Mouse (Mus musculus) forebrain, embryonic 11.5 days (tissue): ENCODE measurements around the gene Dkc1. TPM values are rescaled to one million over a fixed set of nuclear protein-coding genes. Genes with fewer than 3 reads are reported as not detected.

Experiments
- ATAC-seq: fragments of 200-750 bp; cut with Nextera tagmentation; replicated peaks from 2 replicates; pipeline ENCODE4 v1.8.0; 2017; ENCODE audit warnings: moderate TSS enrichment; ENCODE audit not compliant: low FRiP score
- DNase-seq: peaks from one replicate; pipeline ENCODE4 v3.0.0-alpha.2; 2017; ENCODE audit warnings: low spot score
- H3K27ac ChIP-seq: fragments of 300-500 bp; sonication (generic); 2 replicates; pipeline ENCODE4 v1.5.1; 2014; ENCODE audit warnings: low read depth, low read length
- H3K27me3 ChIP-seq: fragments of 300-500 bp; sonication (generic); 2 replicates; pipeline ENCODE4 v1.6.1; 2014; ENCODE audit warnings: mild to moderate bottlenecking, low read length, mixed read lengths; ENCODE audit not compliant: control insufficient read depth, insufficient read depth
- H3K36me3 ChIP-seq: fragments of 300-500 bp; sonication (generic); 2 replicates; pipeline ENCODE4 v1.6.1; 2014; ENCODE audit warnings: mild to moderate bottlenecking, low read length, moderate library complexity, mixed read lengths; ENCODE audit not compliant: control insufficient read depth, insufficient read depth
- H3K4me1 ChIP-seq: fragments of 300-500 bp; sonication (generic); replicated peaks from 2 replicates; pipeline ENCODE4 v1.6.1; 2014; ENCODE audit warnings: low read length, mixed read lengths; ENCODE audit not compliant: control insufficient read depth, insufficient read depth
- H3K4me2 ChIP-seq: fragments of 300-500 bp; sonication (generic); 2 replicates; pipeline ENCODE4 v1.6.1; 2014; ENCODE audit warnings: low read depth, mild to moderate bottlenecking, low read length, moderate library complexity, mixed read lengths; ENCODE audit not compliant: severe bottlenecking
- H3K4me3 ChIP-seq: fragments of 300-500 bp; sonication (generic); 2 replicates; pipeline ENCODE4 v1.5.1; 2014; ENCODE audit warnings: low read depth, low read length
- H3K9ac ChIP-seq: fragments of 300-500 bp; sonication (generic); 2 replicates; pipeline ENCODE4 v1.6.1; 2014; ENCODE audit warnings: low read length
- H3K9me3 ChIP-seq: fragments of 300-500 bp; sonication (generic); 2 replicates; pipeline ENCODE4 v1.6.1; 2016; ENCODE audit warnings: low read length, mixed read lengths; ENCODE audit not compliant: control insufficient read depth
- WGBS: fragments of 180-500 bp; shearing (Covaris S2); extraction: QIAGEN DNeasy Blood & Tissue Kit; methylation state at CpG from one replicate; pipeline ENCODE4 v1.1.7; 2014; 5-methylcytosine and 5-hydroxymethylcytosine counted together
- polyA plus RNA-seq: library from polyadenylated mRNA; unstranded; fragments of >200 nt; fragmentation: Nextera tagmentation; extraction: Ambion mirVana; gene quantifications from 2 replicates; pipeline ENCODE4 v1.2.1, GENCODE M21; 2014

Gene Dkc1
- polyA plus RNA-seq, 1 experiment from 2014 or later = 163 TPM

- H3K4me3 ChIP-seq = no peak overlapping the region
- H3K27me3 ChIP-seq = no peaks in the 10 kb centered on the region
- no peak overlapping the region for H3K9ac ChIP-seq
- H3K4me2 ChIP-seq = no peak overlapping the region
- no peaks in the 10 kb centered on the region for H3K4me1 ChIP-seq
- ATAC-seq (no peak), DNase-seq (no peak)
- no peaks in the 10 kb centered on the region for H3K9me3 ChIP-seq
- no peak overlapping the region for H3K27ac ChIP-seq
- 32% methylated on average over 1 of the region's 1 CpGs for WGBS
- no peaks in the 10 kb centered on the region for H3K36me3 ChIP-seq
Measured at GRCm38 (mm10) chrX:75085654-75086053, 10.0 kb upstream of the Dkc1 start.

- H3K9ac ChIP-seq = peak overlapping the region; percentile 68
- ATAC-seq = peak; percentile 35; the same call in 1 of the 2 replicates
- H3K9me3 ChIP-seq = no peaks in the 10 kb centered on the region
- no peaks in the 10 kb centered on the region for H3K4me1 ChIP-seq
- no peak overlapping the region for H3K27ac ChIP-seq
- DNase-seq = no peak
- H3K4me3 ChIP-seq = peak overlapping the region; percentile 54
- peak overlapping the region; percentile 52 for H3K4me2 ChIP-seq
- no peaks in the 10 kb centered on the region for H3K36me3 ChIP-seq
- H3K27me3 ChIP-seq = no peaks in the 10 kb centered on the region
- 20% methylated on average over 23 of the region's 23 CpGs for WGBS
Measured at GRCm38 (mm10) chrX:75096163-75096770, 613 bp downstream of the Dkc1 start.

GRCm38 (mm10) chrX:75098799-75099198 is 3.1 kb downstream of the Dkc1 start:
- Histone ChIP-seq H3K9me3 (no peaks in the 10 kb centered on the region), H3K27me3 (no peaks in the 10 kb centered on the region), H3K4me1 (no peaks in the 10 kb centered on the region), H3K36me3 (no peaks in the 10 kb centered on the region), H3K4me2 (no peak overlapping the region), H3K4me3 (no peak overlapping the region), H3K27ac (no peak overlapping the region), H3K9ac (no peak overlapping the region)
- no peak for DNase-seq
- 89% methylated on average over 8 of the region's 8 CpGs for WGBS
- no peak for ATAC-seq

- DNase-seq (no peak), ATAC-seq (no peak)
- Histone ChIP-seq H3K9me3 (no peaks in the 10 kb centered on the region), H3K9ac (no peak overlapping the region), H3K27me3 (no peaks in the 10 kb centered on the region), H3K4me1 (no peaks in the 10 kb centered on the region), H3K27ac (no peak overlapping the region), H3K4me2 (no peak overlapping the region), H3K36me3 (no peaks in the 10 kb centered on the region; the same call in 1 of the 2 replicates), H3K4me3 (no peak overlapping the region)
- 92% methylated on average over 6 of the region's 6 CpGs for WGBS
Measured at GRCm38 (mm10) chrX:75102293-75102692, 6.6 kb downstream of the Dkc1 start.

GRCm38 (mm10) chrX:75115550-75115949 is 19.9 kb downstream of the Dkc1 start:
- no peaks in the 10 kb centered on the region for H3K27me3 ChIP-seq
- no peak overlapping the region for H3K4me2 ChIP-seq
- no peak for ATAC-seq
- H3K9me3 ChIP-seq = no peaks in the 10 kb centered on the region
- H3K4me1 ChIP-seq = no peaks in the 10 kb centered on the region
- no peak overlapping the region for H3K9ac ChIP-seq
- H3K27ac ChIP-seq = no peak overlapping the region
- H3K4me3 ChIP-seq = no peak overlapping the region
- no peak for DNase-seq
- no peaks in the 10 kb centered on the region; the same call in 1 of the 2 replicates for H3K36me3 ChIP-seq

GRCm38 (mm10) chrX:75125606-75126005 is 30.0 kb downstream of the Dkc1 start:
- Histone ChIP-seq H3K9ac (no peak overlapping the region), H3K4me1 (no peaks in the 10 kb centered on the region), H3K9me3 (no peaks in the 10 kb centered on the region), H3K27ac (no peak overlapping the region), H3K4me3 (no peak overlapping the region), H3K4me2 (no peak overlapping the region), H3K27me3 (no peaks in the 10 kb centered on the region), H3K36me3 (no peaks in the 10 kb centered on the region)
- DNase-seq (no peak), ATAC-seq (no peak)
- WGBS = 86% methylated on average over 3 of the region's 3 CpGs

GRCm38 (mm10) chrX:75126893-75127292 is 31.2 kb downstream of the Dkc1 start:
- no peaks in the 10 kb centered on the region for H3K36me3 ChIP-seq
- H3K4me2 ChIP-seq = no peak overlapping the region
- no peak for ATAC-seq
- H3K9ac ChIP-seq = no peak overlapping the region
- no peak overlapping the region for H3K27ac ChIP-seq
- H3K4me1 ChIP-seq = no peaks in the 10 kb centered on the region
- H3K9me3 ChIP-seq = no peaks in the 10 kb centered on the region
- no peak for DNase-seq
- no peak overlapping the region for H3K4me3 ChIP-seq
- no peaks in the 10 kb centered on the region for H3K27me3 ChIP-seq

GRCm38 (mm10) chrX:75128333-75128980 is 32.8 kb downstream of the Dkc1 start:
- H3K4me3 ChIP-seq = no peak overlapping the region
- no peaks in the 10 kb centered on the region for H3K4me1 ChIP-seq
- H3K9ac ChIP-seq = no peak overlapping the region
- H3K27me3 ChIP-seq = no peaks in the 10 kb centered on the region
- DNase-seq (no peak), ATAC-seq (no peak)
- no peak overlapping the region for H3K4me2 ChIP-seq
- H3K36me3 ChIP-seq = no peaks in the 10 kb centered on the region
- no peaks in the 10 kb centered on the region for H3K9me3 ChIP-seq
- no peak overlapping the region for H3K27ac ChIP-seq

- DNase-seq (no peak), ATAC-seq (no peak)
- Histone ChIP-seq H3K4me2 (no peak overlapping the region), H3K36me3 (no peaks in the 10 kb centered on the region), H3K27me3 (no peaks in the 10 kb centered on the region), H3K4me3 (no peak overlapping the region), H3K9me3 (no peaks in the 10 kb centered on the region), H3K27ac (no peak overlapping the region), H3K9ac (no peak overlapping the region), H3K4me1 (no peaks in the 10 kb centered on the region)
- WGBS = 77% methylated on average over 2 of the region's 2 CpGs
Measured at GRCm38 (mm10) chrX:75129474-75129873, 33.8 kb downstream of the Dkc1 start.
